Mouse (Mus musculus): Measurements from ENCODE around the gene Hpse.

GRCm38 (mm10) chr5:100672403-100672802 lies 47.1 kb downstream of the Hpse start:
- TF ChIP-seq CHD2 (IDR thresholded peaks at IDR 0.05; ENCODE audit: low read depth, low read length) = no peak
- TF ChIP-seq ZC3H11A (IDR thresholded peaks at IDR 0.05; ENCODE audit: borderline replicate concordance, low read depth, low read length) = no peak
- no peak for TF ChIP-seq HCFC1 (IDR thresholded peaks at IDR 0.05; ENCODE audit: borderline replicate concordance, insufficient read depth, low read length)
